Mouse (Mus musculus): ENCODE results near the gene Siah1a.

Siah1a gene

GRCm38 (mm10) chr8:86695703-86696102 is 50.0 kb downstream of the Siah1a start:
- no peak for DNase-seq

GRCm38 (mm10) chr8:86694011-86694410 is 51.7 kb downstream of the Siah1a start:
- no peak for DNase-seq

- no peak for DNase-seq
Observed at GRCm38 (mm10) chr8:86692107-86692506, 53.6 kb downstream of the Siah1a start.

- DNase-seq: no peak
Observed at GRCm38 (mm10) chr8:86686629-86687028, 59.1 kb downstream of the Siah1a start.

Measured in cerebellum, adult 9-10 months (tissue).